Mouse (Mus musculus): Measurements from ENCODE around the gene Olfr1196.
"Not testable (repeated sequence)": the region's sequence is repeated elsewhere in the genome, so short reads cannot be mapped to it uniquely, and the experiment has no call there.

Gene Olfr1196

DNA sequence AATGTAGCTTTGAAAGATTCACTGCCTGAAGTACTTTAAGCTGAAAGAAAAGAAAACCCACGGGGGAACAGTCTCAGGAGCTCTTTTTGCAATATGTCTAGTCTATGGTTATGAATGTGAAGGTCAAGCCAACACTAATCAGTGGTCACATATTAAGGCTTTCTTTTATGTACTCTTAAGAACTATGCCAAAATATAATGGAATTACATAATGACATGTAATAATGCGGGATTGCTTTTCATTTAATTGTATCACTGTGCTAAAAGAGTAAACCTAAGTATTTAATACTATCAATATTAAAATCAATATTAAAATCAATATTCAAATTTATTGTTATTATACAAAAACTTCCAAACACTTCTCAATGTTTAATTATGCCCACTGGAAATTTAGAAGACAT is at the start of gene Olfr1196:
Olfr1196 (minus strand) TSS at position 101 of the 400 bp plus-strand sequence.
- DNase-seq: no peak

DNA sequence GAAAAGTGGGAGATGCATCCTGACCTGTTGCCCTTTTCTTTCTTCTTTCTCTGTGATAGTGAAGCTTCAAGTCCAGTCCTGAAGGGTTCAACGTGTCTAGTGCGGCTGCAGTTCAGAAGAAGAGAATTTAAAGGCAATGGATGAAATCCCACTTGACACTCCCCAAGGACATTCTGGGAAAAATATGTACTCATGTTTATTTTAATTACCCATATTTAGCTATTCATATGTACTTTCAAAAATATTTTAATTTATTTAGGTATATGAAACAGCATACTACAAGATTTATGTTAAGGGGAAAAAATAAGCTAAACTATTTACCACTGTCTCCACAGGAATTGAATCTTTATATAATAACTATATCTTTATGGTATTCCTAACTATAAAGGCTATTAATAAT is 46.9 kb upstream of the Olfr1196 start, which contains the start of gene Olfr1198:
Olfr1198 (minus strand) TSS at position 101 of the 400 bp plus-strand sequence.
- no peak for DNase-seq

DNA sequence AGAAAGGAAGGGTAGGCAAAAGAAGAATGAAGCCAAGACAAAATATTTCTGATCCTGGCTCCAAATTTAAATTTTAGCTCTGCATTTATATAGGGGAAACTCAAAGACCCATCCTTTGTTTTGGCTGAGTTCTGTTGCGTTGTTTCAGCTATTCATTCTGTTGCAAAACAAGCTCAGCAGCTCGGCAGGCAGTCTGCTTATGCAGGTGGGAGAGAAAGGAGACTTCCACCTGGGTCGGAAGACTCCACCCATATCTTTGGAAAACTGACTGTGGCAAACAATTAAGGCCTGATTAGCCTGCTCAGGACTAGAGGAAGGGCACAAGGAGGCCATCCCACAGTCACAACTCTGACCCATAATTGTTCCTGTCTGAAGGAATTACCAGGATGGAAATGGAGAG is 39.0 kb upstream of the Olfr1196 start:
- no peak for DNase-seq

DNA sequence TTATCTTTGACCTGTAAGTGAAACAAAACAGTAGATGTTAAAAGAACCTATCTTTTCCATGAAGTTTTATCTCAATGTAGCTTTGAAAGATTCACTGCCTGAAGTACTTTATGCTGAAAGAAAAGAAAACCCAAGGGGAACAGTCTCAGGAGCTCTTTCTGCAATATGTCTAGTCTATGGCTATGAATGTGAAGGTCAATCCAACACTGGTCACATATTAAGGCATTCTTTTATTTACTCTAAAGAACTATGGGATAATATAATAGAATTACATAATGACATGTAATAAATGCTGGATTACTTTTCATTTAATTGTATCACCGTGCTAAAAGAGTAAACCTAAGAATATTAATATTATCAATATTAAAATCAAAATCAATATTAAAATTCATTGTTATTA is 27.9 kb upstream of the Olfr1196 start, which contains the start of gene Olfr1197:
Olfr1197 (minus strand) TSS at position 101 of the 400 bp plus-strand sequence.
- DNase-seq: no peak

DNA sequence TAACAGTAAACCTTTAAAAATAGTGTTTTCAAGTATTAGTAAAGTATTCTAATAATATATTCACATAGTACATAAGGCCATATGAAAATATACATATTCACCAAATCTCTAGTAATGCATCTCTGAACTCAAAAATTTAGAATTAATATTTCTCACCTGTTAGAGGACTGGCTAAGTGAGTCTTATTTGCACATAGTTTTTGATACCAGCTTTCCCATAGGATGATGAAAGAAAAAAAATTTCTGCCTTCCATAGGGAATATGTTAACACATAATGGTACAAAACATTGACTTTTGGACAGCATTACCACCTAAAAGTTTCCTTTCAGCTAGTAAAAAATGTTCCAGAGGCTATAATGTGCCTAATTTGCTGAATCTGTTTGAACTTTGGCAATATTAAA is 15.3 kb downstream of the Olfr1196 start, which contains the start of gene Olfr1195:
Olfr1195 (minus strand) TSS at position 101 of the 400 bp plus-strand sequence.
- DNase-seq: no peak

DNA sequence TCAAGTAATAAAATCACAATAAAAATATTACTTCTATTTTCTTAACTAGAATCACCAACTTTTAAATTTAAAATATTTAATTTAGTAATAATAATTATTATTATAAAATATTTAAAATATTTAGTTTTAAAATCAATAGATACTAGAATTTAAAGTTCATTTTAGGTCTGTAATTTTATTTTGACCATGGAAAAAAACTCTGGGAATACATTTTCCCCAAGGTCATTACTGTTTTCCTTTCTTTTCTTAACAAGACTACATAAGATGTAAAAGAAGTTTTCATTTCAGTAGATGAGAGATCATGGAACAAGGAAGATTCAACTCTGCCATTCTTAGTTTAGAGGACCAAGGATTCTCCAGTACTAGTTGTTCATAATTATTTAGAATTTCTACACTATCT is 29.1 kb downstream of the Olfr1196 start, which contains the start of gene Olfr1193:
Olfr1193 (plus strand) TSS at position 301 of the 400 bp plus-strand sequence.
- not testable (repeated sequence) for DNase-seq

DNA sequence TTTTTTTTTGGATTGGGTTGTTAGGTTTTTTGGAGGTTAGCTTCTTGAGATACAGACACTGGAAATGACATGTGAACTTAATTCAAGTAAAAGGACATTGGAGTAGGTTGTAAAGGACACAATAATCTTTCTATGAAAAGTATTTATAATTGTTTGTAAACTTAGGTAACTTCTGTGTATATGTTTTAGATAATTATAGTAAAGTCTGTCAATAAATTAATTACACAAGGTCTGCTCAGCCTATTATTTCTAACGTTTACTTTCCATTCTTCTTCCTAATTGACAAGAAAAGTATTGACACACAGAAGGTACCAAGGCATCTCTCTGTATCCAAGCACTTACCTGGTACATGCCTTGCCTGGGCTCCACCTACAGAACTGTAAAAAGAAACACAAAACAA is 56.2 kb downstream of the Olfr1196 start, which contains the start of gene Olfr1192-ps1:
Olfr1192-ps1 (plus strand) TSS at position 301 of the 400 bp plus-strand sequence.
- no peak for DNase-seq

Data from right cerebral cortex, postnatal 14 days (tissue).